Comparison of ENCODE assay signal across 18 mouse cellular contexts in the genomic region with DNA sequence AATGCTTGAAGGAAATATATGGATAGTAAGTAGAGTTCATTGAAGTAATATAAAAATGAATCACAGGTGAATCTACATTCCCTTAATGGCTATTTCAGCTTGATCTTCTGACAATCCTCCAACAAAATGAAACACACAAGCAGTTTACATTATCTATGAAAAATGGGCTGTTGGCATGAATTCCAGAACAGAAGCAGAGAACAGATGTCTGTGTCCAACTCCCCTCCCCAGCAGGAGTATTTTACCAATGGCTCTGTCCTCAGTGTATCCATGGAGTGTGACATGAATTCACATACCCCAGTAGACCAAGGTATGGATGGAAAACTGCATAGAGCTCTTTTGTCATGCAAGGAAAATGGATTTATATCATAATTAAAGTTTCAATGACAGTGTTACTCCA.
DNase-seq lines count a peak whose midpoint lies in the region; ATAC-seq lines count a peak whose summit lies in the region.
"Had no signal": no experiment of that assay in that cellular context is flagged by ENCODE, and none has a peak within 500 bp of the region (broad histone marks: within the 10 kb centered on the region; RNA-seq: fewer than 3 reads in every experiment).

No protein-coding gene starts in this region.

- peak; percentile 6 for DNase-seq in layer of hippocampus, adult 11-12 months (ENCODE audit: low spot score)
- DNase-seq in layer of hippocampus, postnatal 36 days = no peak
- DNase-seq in brain, adult 2 months (ENCODE audit: low read depth, low spot score) = peak; percentile 67
- peak; percentile 16 for DNase-seq in cerebellum, adult 11 months
- DNase-seq in cerebellum, adult 9-11 months = peak; percentile 34
- no peak for DNase-seq in neural tube, embryonic 10.5 days (ENCODE audit: extremely low spot score, low spot score)
- no peak for DNase-seq in right cerebral cortex, postnatal 25 days
- DNase-seq: adrenal gland, postnatal 36 days; gastrocnemius, postnatal 25 days; heart, adult 11 months; kidney, adult 8-10 months; kidney, postnatal 4 days; liver; lung, adult 2 months; thymus, postnatal 4 days had no signal

- ATAC-seq in activated CD4-positive, CD25-positive, alpha-beta regulatory T cell, adult 4 months = no peak
- ATAC-seq: CD4-positive, CD25-positive, alpha-beta regulatory T cell, adult 4 months; intestine, embryonic 16.5 days had no signal

Comparison
In these comparisons a context has a peak if more than half of its experiments do, and no peak if none do; other contexts are left out.
1. DNase-seq: peak in layer of hippocampus, adult 11-12 months (single experiment), brain, adult 2 months (single experiment), cerebellum, adult 11 months (single experiment) and cerebellum, adult 9-11 months (single experiment); none in layer of hippocampus, postnatal 36 days (0 of 2), neural tube, embryonic 10.5 days (single experiment) and right cerebral cortex, postnatal 25 days (single experiment).